Mouse (Mus musculus) layer of hippocampus, adult 9-11 months (tissue): ENCODE measurements around the gene Tamm41.
A peak's percentile ranks its signal among the peaks of the same experiment; 100 is the strongest.

Experiments used
- DNase-seq: peaks from one replicate; pipeline ENCODE4 v3.0.0; 2022

The Tamm41 gene

GRCm38 (mm10) chr6:115037103-115038094, at the start of gene Tamm41:
TSS of gene Tamm41 (minus strand) at chr6:115037876.
- peak; percentile 80 for DNase-seq

- peak; percentile 90 for DNase-seq
These were observed 47.7 kb upstream of the Tamm41 start for GRCm38 (mm10) chr6:115085274-115085841.

- DNase-seq, result no peak
These were observed 39.3 kb upstream of the Tamm41 start for GRCm38 (mm10) chr6:115076781-115077575.

- DNase-seq, result peak; percentile 51
These were observed 34.3 kb upstream of the Tamm41 start for GRCm38 (mm10) chr6:115072024-115072423.

GRCm38 (mm10) chr6:115065411-115066241, 27.9 kb upstream of the Tamm41 start:
- DNase-seq, result peak; percentile 62

GRCm38 (mm10) chr6:115062605-115063350, 25.1 kb upstream of the Tamm41 start:
- DNase-seq, result no peak

- no peak for DNase-seq
These were observed 21.6 kb upstream of the Tamm41 start for GRCm38 (mm10) chr6:115059227-115059626.

- no peak for DNase-seq
These were observed 19.0 kb upstream of the Tamm41 start for GRCm38 (mm10) chr6:115056699-115057098.

GRCm38 (mm10) chr6:115055440-115055839, 17.8 kb upstream of the Tamm41 start:
- no peak for DNase-seq

GRCm38 (mm10) chr6:115051586-115052197, 14.0 kb upstream of the Tamm41 start:
- DNase-seq, result peak; percentile 47

- DNase-seq, result no peak
These were observed 11.3 kb upstream of the Tamm41 start for GRCm38 (mm10) chr6:115049015-115049414.

- DNase-seq, result no peak
These were observed 10.1 kb upstream of the Tamm41 start for GRCm38 (mm10) chr6:115047816-115048215.

- DNase-seq, result no peak
These were observed 8.4 kb upstream of the Tamm41 start for GRCm38 (mm10) chr6:115046064-115046463.

- no peak for DNase-seq
These were observed 7.0 kb upstream of the Tamm41 start for GRCm38 (mm10) chr6:115044709-115045108.

GRCm38 (mm10) chr6:115043657-115044500, 6.2 kb upstream of the Tamm41 start:
- DNase-seq, result peak; percentile 65

- no peak for DNase-seq
These were observed 4.9 kb upstream of the Tamm41 start for GRCm38 (mm10) chr6:115042609-115043008.

- no peak for DNase-seq
These were observed 4.2 kb downstream of the Tamm41 start for GRCm38 (mm10) chr6:115033441-115033840.

GRCm38 (mm10) chr6:115030098-115030497, 7.6 kb downstream of the Tamm41 start:
- DNase-seq, result no peak

GRCm38 (mm10) chr6:115029248-115029647, 8.4 kb downstream of the Tamm41 start:
- peak; percentile 40 for DNase-seq

GRCm38 (mm10) chr6:115027485-115027992, 10.1 kb downstream of the Tamm41 start:
- DNase-seq, result no peak
